25 mouse cellular contexts compared by ENCODE assay signal in the genomic region with DNA sequence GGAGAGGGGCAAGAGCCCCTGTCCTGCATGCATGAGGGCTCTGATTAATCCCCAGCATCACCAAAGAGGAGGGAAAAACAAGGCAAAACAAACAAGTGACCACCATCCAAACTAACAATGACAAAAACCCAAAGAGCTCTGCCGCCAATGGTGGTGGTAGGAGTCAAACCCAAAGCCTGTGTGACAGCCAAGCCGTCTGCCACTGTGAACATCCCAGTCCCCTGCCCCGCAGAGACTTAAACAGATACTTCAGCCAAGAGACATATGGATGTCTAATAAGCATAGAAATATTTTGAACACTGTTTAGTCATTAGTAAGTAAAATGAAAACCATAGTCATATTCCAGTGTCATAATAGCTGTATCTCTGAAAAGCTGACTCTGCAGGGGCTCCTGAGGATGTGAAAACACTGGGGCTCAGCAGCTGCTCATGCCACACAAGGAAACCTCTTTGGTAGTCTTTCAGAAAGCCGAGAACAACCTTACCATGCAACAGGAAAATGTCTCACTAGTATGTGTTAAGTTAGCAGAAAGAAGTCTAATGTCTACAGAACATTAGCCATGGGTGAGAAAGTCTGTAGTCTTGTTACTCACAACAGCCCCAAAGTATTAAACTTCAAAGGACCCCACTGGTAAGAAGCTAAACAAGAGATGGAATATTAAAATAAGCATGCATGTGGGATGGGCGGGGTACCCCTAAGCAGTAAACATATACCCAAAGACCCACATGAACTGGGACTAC.
DNase-seq lines count a peak whose midpoint lies in the region; ATAC-seq and TF ChIP-seq lines count a peak whose summit lies in the region.
"Had no signal": no experiment of that assay in that cellular context is flagged by ENCODE, and none has a peak within 500 bp of the region (broad histone marks: within the 10 kb centered on the region; RNA-seq: fewer than 3 reads in every experiment).

No protein-coding gene starts in this region.

- no peak overlapping the region for H3K4me2 ChIP-seq in embryonic facial prominence, embryonic 13.5 days
- H3K4me2 ChIP-seq: heart, embryonic 13.5 days; limb, embryonic 12.5 days; lung, embryonic 15.5 days; midbrain, embryonic 12.5 days; stomach, embryonic 15.5 days had no signal

- no peak overlapping the region for H3K4me3 ChIP-seq in embryonic facial prominence, embryonic 13.5 days
- H3K4me3 ChIP-seq in embryonic facial prominence, embryonic 10.5 days = no peak overlapping the region
- H3K4me3 ChIP-seq in layer of hippocampus, adult 2 months = no peak overlapping the region
- H3K4me3 ChIP-seq: forebrain, embryonic 10.5 days; heart, embryonic 13.5 days; limb, embryonic 12.5 days; lung, embryonic 15.5 days; megakaryocyte, embryonic 14.5 days; midbrain, embryonic 12.5 days; stomach, embryonic 15.5 days had no signal

- intact Hi-C loops in left cerebral cortex, postnatal 10 days (cut with DNase I) = no loop called here

- no peak for ATAC-seq in embryonic facial prominence, embryonic 13.5 days (ENCODE audit: insufficient number of reproducible peaks, insufficient read depth, low FRiP score, low TSS enrichment, low read depth)
- ATAC-seq in CD4-positive, CD25-positive, alpha-beta regulatory T cell, adult 4 months = peak; percentile 21
- peak; percentile 10 for ATAC-seq in inflammation-experienced regulatory T-cells, adult 6 months
- ATAC-seq: hindbrain, embryonic 16.5 days had no signal

- WGBS in embryonic facial prominence, embryonic 13.5 days = 70% methylated on average over 5 of the region's 5 CpGs
- 89% methylated on average over 5 of the region's 5 CpGs for WGBS in embryonic facial prominence, embryonic 10.5 days

- DNase-seq in embryonic facial prominence, embryonic 10.5 days (ENCODE audit: low spot score) = no peak
- DNase-seq in layer of hippocampus, adult 2 months (ENCODE audit: low spot score in 2 of 2) = no peak
- DNase-seq in layer of hippocampus, adult 9-11 months = no peak
- no peak for DNase-seq in left cerebral cortex, adult 18-20 months (ENCODE audit: low spot score in 2 of 2)
- no peak for DNase-seq in left cerebral cortex, postnatal 10 days (ENCODE audit: extremely low spot score in 1 of 2, low spot score in 2 of 2)
- DNase-seq: adrenal gland, adult 8-10 months; cerebellum, postnatal 14 days; gastrocnemius, postnatal 25 days; heart, postnatal 14 days; kidney, adult 8-10 months; kidney, postnatal 4 days; lung, postnatal 4 days; thymus, postnatal 36 days had no signal

- H3K4me1 ChIP-seq in embryonic facial prominence, embryonic 13.5 days = peaks cover 9% of the 10 kb centered on the region
- no peaks in the 10 kb centered on the region for H3K4me1 ChIP-seq in embryonic facial prominence, embryonic 10.5 days
- H3K4me1 ChIP-seq: megakaryocyte, embryonic 14.5 days had no signal

- H3K9ac ChIP-seq in embryonic facial prominence, embryonic 13.5 days = no peak overlapping the region
- H3K9ac ChIP-seq: heart, embryonic 13.5 days; limb, embryonic 12.5 days; lung, embryonic 15.5 days; midbrain, embryonic 12.5 days; stomach, embryonic 15.5 days had no signal

- no peaks in the 10 kb centered on the region for H3K9me3 ChIP-seq in embryonic facial prominence, embryonic 13.5 days
- H3K9me3 ChIP-seq in embryonic facial prominence, embryonic 10.5 days = no peaks in the 10 kb centered on the region
- H3K9me3 ChIP-seq: forebrain, embryonic 10.5 days; heart, embryonic 13.5 days; limb, embryonic 12.5 days; lung, embryonic 15.5 days; megakaryocyte, embryonic 14.5 days; midbrain, embryonic 12.5 days; stomach, embryonic 15.5 days had no signal

- H3K27me3 ChIP-seq in embryonic facial prominence, embryonic 13.5 days = no peaks in the 10 kb centered on the region
- no peaks in the 10 kb centered on the region for H3K27me3 ChIP-seq in embryonic facial prominence, embryonic 10.5 days (replicated peaks; ENCODE audit: low read depth, poor library complexity, severe bottlenecking)
- H3K27me3 ChIP-seq: heart, embryonic 13.5 days; limb, embryonic 12.5 days; lung, embryonic 15.5 days; midbrain, embryonic 12.5 days; stomach, embryonic 15.5 days had no signal

- no peaks in the 10 kb centered on the region for H3K36me3 ChIP-seq in embryonic facial prominence, embryonic 13.5 days
- H3K36me3 ChIP-seq in embryonic facial prominence, embryonic 10.5 days (replicated peaks) = no peaks in the 10 kb centered on the region
- H3K36me3 ChIP-seq: forebrain, embryonic 10.5 days; heart, embryonic 13.5 days; limb, embryonic 12.5 days; lung, embryonic 15.5 days; midbrain, embryonic 12.5 days; stomach, embryonic 15.5 days had no signal

- TF ChIP-seq CTCF in layer of hippocampus, adult 2 months (conservative IDR thresholded peaks at IDR 0.05) = no peak

- 0 out of 2 replicates have a peak overlapping the region, but pooled peaks have one; percentile 7 for H3K27ac ChIP-seq in embryonic facial prominence, embryonic 13.5 days
- H3K27ac ChIP-seq in embryonic facial prominence, embryonic 10.5 days (replicated peaks) = no peak overlapping the region
- peak overlapping the region; percentile 36; the same call in 1 of the 2 replicates for H3K27ac ChIP-seq in layer of hippocampus, adult 2 months
- H3K27ac ChIP-seq: forebrain, embryonic 10.5 days; heart, embryonic 13.5 days; kidney, postnatal 0 days; limb, embryonic 12.5 days; lung, embryonic 15.5 days; midbrain, embryonic 12.5 days; stomach, embryonic 15.5 days had no signal
